Mouse (Mus musculus) bone marrow macrophage, adult 2 months (primary cell): ENCODE data around the gene Gpr142.

Source experiments
- CTCF ChIP-seq: IDR thresholded peaks from 2 replicates; pipeline ENCODE4 v1.5.1; 2012; ENCODE audit warnings: low read depth, mild to moderate bottlenecking, low read length, moderate library complexity
- POLR2A ChIP-seq: IDR thresholded peaks from 2 replicates; pipeline ENCODE4 v1.6.1; 2012; ENCODE audit warnings: mild to moderate bottlenecking, low read depth, low read length, borderline replicate concordance

DNA sequence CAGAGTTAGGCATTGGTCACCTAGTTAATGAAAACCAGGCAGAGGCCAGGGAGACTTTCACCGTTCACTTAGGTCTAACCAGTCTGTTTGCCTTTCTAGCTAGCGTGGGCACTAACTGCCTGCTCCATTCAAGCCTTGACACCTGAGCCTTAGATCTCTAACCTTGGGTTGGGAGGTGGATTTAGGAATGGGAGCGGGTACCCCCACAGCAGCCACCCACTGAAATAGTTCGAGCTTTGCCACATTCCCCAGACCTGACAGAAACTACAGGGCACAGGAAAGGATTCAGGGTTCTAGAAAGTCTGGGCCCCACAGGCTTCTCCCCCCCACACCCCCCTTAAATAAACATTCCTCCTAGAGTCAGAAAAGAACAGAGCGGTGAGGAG is 51.3 kb downstream of the Gpr142 start:
- no peak for TF ChIP-seq CTCF
- no peak for TF ChIP-seq POLR2A
